Mouse (Mus musculus) hindbrain, embryonic 16.5 days (tissue): ENCODE results near the gene Hnrnph3. TPM values are rescaled to one million over a fixed set of nuclear protein-coding genes. Genes with fewer than 3 reads are reported as not detected.

Source experiments
- ATAC-seq: fragments of 200-750 bp; cut with Nextera tagmentation; 2 replicates; pipeline ENCODE4 v1.8.0; 2017; ENCODE audit warnings: moderate TSS enrichment, moderate library complexity
- H3K27ac ChIP-seq: fragments of 300-500 bp; sonication (generic); 2 replicates; pipeline ENCODE4 v1.5.1; 2014; ENCODE audit warnings: low read depth, mild to moderate bottlenecking, control low read depth, low read length, moderate library complexity
- H3K27me3 ChIP-seq: fragments of 300-500 bp; sonication (generic); replicated peaks from 2 replicates; pipeline ENCODE4 v1.6.1; 2014; ENCODE audit warnings: low read length; ENCODE audit not compliant: control insufficient read depth, insufficient read depth
- H3K36me3 ChIP-seq: fragments of 300-500 bp; sonication (generic); 2 replicates; pipeline ENCODE4 v1.6.1; 2014; ENCODE audit warnings: mild to moderate bottlenecking, low read length, moderate library complexity, mixed read lengths; ENCODE audit not compliant: control insufficient read depth, insufficient read depth
- H3K4me1 ChIP-seq: fragments of 300-500 bp; sonication (generic); 2 replicates; pipeline ENCODE4 v1.6.1; 2014; ENCODE audit warnings: low read depth, low read length; ENCODE audit not compliant: control insufficient read depth, insufficient read depth
- H3K4me2 ChIP-seq: fragments of 300-500 bp; sonication (generic); 2 replicates; pipeline ENCODE4 v1.6.1; 2014; ENCODE audit warnings: mild to moderate bottlenecking, low read length, control low read depth, moderate library complexity
- H3K4me3 ChIP-seq: fragments of 300-500 bp; sonication (generic); 2 replicates; pipeline ENCODE4 v1.5.1; 2014; ENCODE audit warnings: mild to moderate bottlenecking, low read length, control low read depth, moderate library complexity
- H3K9ac ChIP-seq: fragments of 300-500 bp; sonication (generic); 2 replicates; pipeline ENCODE4 v1.6.1; 2014; ENCODE audit warnings: low read depth, mild to moderate bottlenecking, control low read depth, low read length, moderate library complexity
- H3K9me3 ChIP-seq: fragments of 300-500 bp; sonication (generic); 2 replicates; pipeline ENCODE4 v1.6.1; 2014; ENCODE audit warnings: mild to moderate bottlenecking, low read length, moderate library complexity; ENCODE audit not compliant: control insufficient read depth
- whole genome bisulfite sequencing: fragments of 180-500 bp; shearing (Covaris S2); extraction: QIAGEN DNeasy Blood & Tissue Kit; methylation state at CpG from one replicate; pipeline ENCODE4 v1.1.7; 2014; 5-methylcytosine and 5-hydroxymethylcytosine counted together
- polyA plus RNA-seq: library from polyadenylated mRNA; unstranded; fragments of >200 nt; fragmentation: Nextera tagmentation; extraction: Ambion mirVana; gene quantifications from 2 replicates; pipeline ENCODE4 v1.2.1, GENCODE M21; 2015

Gene Hnrnph3
- polyA plus RNA-seq, 1 experiment from 2014 or later, result 114 TPM

- no peaks in the 10 kb centered on the region for H3K27me3 ChIP-seq
- ATAC-seq, result no peak
- H3K36me3 ChIP-seq, result peaks cover 62% of the 10 kb centered on the region
- no peaks in the 10 kb centered on the region for H3K4me1 ChIP-seq
- H3K4me3 ChIP-seq, result no peak overlapping the region
- H3K27ac ChIP-seq, result no peak overlapping the region
- WGBS, result 84% methylated on average over 6 of the region's 6 CpGs
- H3K4me2 ChIP-seq, result no peak overlapping the region
- no peaks in the 10 kb centered on the region for H3K9me3 ChIP-seq
- H3K9ac ChIP-seq, result no peak overlapping the region
Measured at GRCm38 (mm10) chr10:63011556-63011955, 12.5 kb downstream of the Hnrnph3 start.

GRCm38 (mm10) chr10:63010268-63010667 lies 13.7 kb downstream of the Hnrnph3 start:
- H3K36me3 ChIP-seq, result peaks cover 64% of the 10 kb centered on the region
- WGBS, result 91% methylated on average over 4 of the region's 4 CpGs
- no peak for ATAC-seq

GRCm38 (mm10) chr10:63008193-63008592 lies 15.8 kb downstream of the Hnrnph3 start:
- Histone ChIP-seq H3K27ac (no peak overlapping the region), H3K4me2 (no peak overlapping the region), H3K27me3 (no peaks in the 10 kb centered on the region), H3K9ac (no peak overlapping the region), H3K4me3 (no peak overlapping the region), H3K9me3 (no peaks in the 10 kb centered on the region), H3K36me3 (peaks cover 69% of the 10 kb centered on the region), H3K4me1 (no peaks in the 10 kb centered on the region)
- no peak for ATAC-seq
- WGBS, result 73% methylated on average over 3 of the region's 3 CpGs

More at GRCm38 (mm10) chr10:63010268-63010667, 13.7 kb downstream of the Hnrnph3 start:
- Histone ChIP-seq H3K9ac (no peak overlapping the region), H3K27ac (no peak overlapping the region), H3K9me3 (no peaks in the 10 kb centered on the region), H3K4me2 (no peak overlapping the region), H3K4me3 (no peak overlapping the region), H3K4me1 (no peaks in the 10 kb centered on the region), H3K27me3 (no peaks in the 10 kb centered on the region)

- H3K9ac ChIP-seq, result no peak overlapping the region
- ATAC-seq, result no peak
- 90% methylated on average over 9 of the region's 9 CpGs for WGBS
- H3K4me2 ChIP-seq, result no peak overlapping the region
- no peak overlapping the region for H3K4me3 ChIP-seq
- no peak overlapping the region for H3K27ac ChIP-seq
- H3K27me3 ChIP-seq, result no peaks in the 10 kb centered on the region
- no peaks in the 10 kb centered on the region for H3K4me1 ChIP-seq
- peaks cover 55% of the 10 kb centered on the region for H3K36me3 ChIP-seq
- no peaks in the 10 kb centered on the region for H3K9me3 ChIP-seq
Measured at GRCm38 (mm10) chr10:63004556-63004955, 19.5 kb downstream of the Hnrnph3 start.

GRCm38 (mm10) chr10:63003252-63003651 lies 20.8 kb downstream of the Hnrnph3 start:
- Histone ChIP-seq H3K27me3 (no peaks in the 10 kb centered on the region), H3K4me2 (no peak overlapping the region), H3K36me3 (peaks cover 51% of the 10 kb centered on the region), H3K9me3 (no peaks in the 10 kb centered on the region), H3K9ac (no peak overlapping the region), H3K4me3 (no peak overlapping the region), H3K27ac (no peak overlapping the region), H3K4me1 (no peaks in the 10 kb centered on the region)
- ATAC-seq, result no peak
- 85% methylated on average over 9 of the region's 9 CpGs for WGBS

GRCm38 (mm10) chr10:63000584-63000983 lies 23.4 kb downstream of the Hnrnph3 start:
- WGBS, result 60% methylated on average over 9 of the region's 9 CpGs
- ATAC-seq, result no peak
- no peak overlapping the region for H3K27ac ChIP-seq
- no peak overlapping the region for H3K4me3 ChIP-seq
- peaks cover 51% of the 10 kb centered on the region for H3K36me3 ChIP-seq
- no peak overlapping the region for H3K9ac ChIP-seq
- H3K4me2 ChIP-seq, result no peak overlapping the region
- no peaks in the 10 kb centered on the region for H3K4me1 ChIP-seq
- no peaks in the 10 kb centered on the region for H3K9me3 ChIP-seq
- no peaks in the 10 kb centered on the region for H3K27me3 ChIP-seq

- 78% methylated on average over 9 of the region's 9 CpGs for WGBS
- no peaks in the 10 kb centered on the region for H3K27me3 ChIP-seq
Measured at GRCm38 (mm10) chr10:62993991-62994390, 30.0 kb downstream of the Hnrnph3 start.

GRCm38 (mm10) chr10:62990636-62991035 lies 33.4 kb downstream of the Hnrnph3 start:
- no peak overlapping the region for H3K9ac ChIP-seq
- H3K4me3 ChIP-seq, result no peak overlapping the region
- H3K36me3 ChIP-seq, result peaks cover 41% of the 10 kb centered on the region
- 89% methylated on average over 15 of the region's 15 CpGs for WGBS
- H3K4me1 ChIP-seq, result no peaks in the 10 kb centered on the region
- no peak overlapping the region for H3K4me2 ChIP-seq
- no peak for ATAC-seq
- H3K27me3 ChIP-seq, result no peaks in the 10 kb centered on the region
- H3K9me3 ChIP-seq, result no peaks in the 10 kb centered on the region
- no peak overlapping the region for H3K27ac ChIP-seq

More at GRCm38 (mm10) chr10:62993991-62994390, 30.0 kb downstream of the Hnrnph3 start:
- Histone ChIP-seq H3K4me2 (no peak overlapping the region), H3K4me1 (no peaks in the 10 kb centered on the region), H3K4me3 (no peak overlapping the region), H3K9ac (no peak overlapping the region), H3K36me3 (peaks cover 57% of the 10 kb centered on the region), H3K27ac (no peak overlapping the region), H3K9me3 (no peaks in the 10 kb centered on the region)
- no peak for ATAC-seq

GRCm38 (mm10) chr10:62987341-62987740 lies 36.7 kb downstream of the Hnrnph3 start:
- H3K4me2 ChIP-seq, result no peak overlapping the region
- no peaks in the 10 kb centered on the region for H3K4me1 ChIP-seq
- H3K36me3 ChIP-seq, result peaks cover 35% of the 10 kb centered on the region
- ATAC-seq, result no peak
- no peaks in the 10 kb centered on the region for H3K9me3 ChIP-seq
- H3K27me3 ChIP-seq, result no peaks in the 10 kb centered on the region
- H3K27ac ChIP-seq, result no peak overlapping the region
- 28% methylated on average over 3 of the region's 3 CpGs for WGBS
- H3K4me3 ChIP-seq, result no peak overlapping the region
- H3K9ac ChIP-seq, result no peak overlapping the region

GRCm38 (mm10) chr10:62984495-62984894 lies 39.5 kb downstream of the Hnrnph3 start:
- no peak overlapping the region for H3K4me3 ChIP-seq

More at GRCm38 (mm10) chr10:62984495-62984894, 39.5 kb downstream of the Hnrnph3 start:
- Histone ChIP-seq H3K4me2 (no peak overlapping the region), H3K27ac (no peak overlapping the region), H3K9me3 (no peaks in the 10 kb centered on the region), H3K27me3 (no peaks in the 10 kb centered on the region), H3K4me1 (peaks cover 4% of the 10 kb centered on the region; the same call in 1 of the 2 replicates), H3K9ac (no peak overlapping the region), H3K36me3 (peaks cover 18% of the 10 kb centered on the region)
- no peak for ATAC-seq
- WGBS, result 95% methylated on average over 6 of the region's 6 CpGs
